In genomic region chr3:55572297-55572681, GRCm38 (mm10) we compare ENCODE assay signal across 12 mouse cellular contexts.
DNase-seq lines count a peak whose midpoint lies in the region; ATAC-seq and TF ChIP-seq lines count a peak whose summit lies in the region.
"Had no signal": no experiment of that assay in that cellular context is flagged by ENCODE, and none has a peak within 500 bp of the region (broad histone marks: within the 10 kb centered on the region; RNA-seq: fewer than 3 reads in every experiment).

No protein-coding gene starts in this region.

- H3K4me3 ChIP-seq in layer of hippocampus, adult 2 months, result no peak overlapping the region
- no peak overlapping the region for H3K4me3 ChIP-seq in cortical plate, adult 2 months (ENCODE audit: insufficient read depth, low read length)
- H3K4me3 ChIP-seq in hindbrain, embryonic 14.5 days (replicated peaks; ENCODE audit: low read length), result no peak overlapping the region
- no peak overlapping the region for H3K4me3 ChIP-seq in midbrain, postnatal 0 days (ENCODE audit: low read depth, low read length)
- H3K4me3 ChIP-seq: liver, embryonic 13.5 days; stomach, embryonic 15.5 days had no signal

- no peaks in the 10 kb centered on the region for H3K9me3 ChIP-seq in hindbrain, embryonic 14.5 days (ENCODE audit: control insufficient read depth, low read length)
- H3K9me3 ChIP-seq in midbrain, postnatal 0 days (ENCODE audit: low read length), result no peaks in the 10 kb centered on the region
- H3K9me3 ChIP-seq: liver, embryonic 13.5 days; stomach, embryonic 15.5 days had no signal

- peak overlapping the region; percentile 46 for H3K27ac ChIP-seq in layer of hippocampus, adult 2 months
- H3K27ac ChIP-seq in cortical plate, adult 2 months (ENCODE audit: insufficient read depth, low read length), result peak overlapping the region; percentile 96
- peak overlapping the region; percentile 53 for H3K27ac ChIP-seq in hindbrain, embryonic 14.5 days
- peak overlapping the region; percentile 1; the same call in 1 of the 2 replicates for H3K27ac ChIP-seq in midbrain, postnatal 0 days (ENCODE audit: low read depth, low read length)
- H3K27ac ChIP-seq: liver, embryonic 13.5 days; stomach, embryonic 15.5 days had no signal

- TF ChIP-seq POLR2A in cortical plate, adult 2 months (IDR thresholded peaks at IDR 0.05; ENCODE audit: extremely low read depth, insufficient read depth, low read length), result no peak

- 53% methylated on average over 4 of the region's 4 CpGs for WGBS in hindbrain, embryonic 14.5 days
- WGBS in midbrain, postnatal 0 days, result 63% methylated on average over 4 of the region's 4 CpGs

- peak; percentile 22; the same call in 1 of the 2 replicates for ATAC-seq in hindbrain, embryonic 14.5 days (ENCODE audit: low FRiP score)
- ATAC-seq in midbrain, postnatal 0 days (ENCODE audit: low FRiP score), result no peak

- H3K4me1 ChIP-seq in cortical plate, adult 2 months (ENCODE audit: control insufficient read depth, insufficient read depth, low read length), result peaks cover 8% of the 10 kb centered on the region
- H3K4me1 ChIP-seq in hindbrain, embryonic 14.5 days (replicated peaks; ENCODE audit: control insufficient read depth, insufficient read depth, low read length), result peaks cover 15% of the 10 kb centered on the region
- 0 out of 2 replicates have a peak, but pooled peaks cover 2% of the 10 kb centered on the region for H3K4me1 ChIP-seq in midbrain, postnatal 0 days (ENCODE audit: insufficient read depth, low read length)
- H3K4me1 ChIP-seq: liver, embryonic 13.5 days; stomach, embryonic 15.5 days had no signal

- no peak for TF ChIP-seq CTCF in layer of hippocampus, adult 2 months (conservative IDR thresholded peaks at IDR 0.05)
- no peak for TF ChIP-seq CTCF in cortical plate, adult 2 months (IDR thresholded peaks at IDR 0.05; ENCODE audit: extremely low read depth, insufficient read depth, low read length)
- no peak for TF ChIP-seq CTCF in midbrain, postnatal 0 days (IDR thresholded peaks at IDR 0.05)

- no peaks in the 10 kb centered on the region for H3K27me3 ChIP-seq in hindbrain, embryonic 14.5 days (ENCODE audit: control insufficient read depth, insufficient read depth, low read length)
- H3K27me3 ChIP-seq in midbrain, postnatal 0 days (ENCODE audit: insufficient read depth, low read length), result no peaks in the 10 kb centered on the region
- H3K27me3 ChIP-seq: liver, embryonic 13.5 days; stomach, embryonic 15.5 days had no signal

- H3K9ac ChIP-seq in hindbrain, embryonic 14.5 days, result no peak overlapping the region
- no peak overlapping the region for H3K9ac ChIP-seq in midbrain, postnatal 0 days (replicated peaks; ENCODE audit: low read length, poor library complexity, severe bottlenecking)
- H3K9ac ChIP-seq: liver, embryonic 13.5 days; stomach, embryonic 15.5 days had no signal

- 0 out of 2 replicates have a peak overlapping the region, but pooled peaks have one; percentile 1 for H3K4me2 ChIP-seq in hindbrain, embryonic 14.5 days (replicated peaks)
- H3K4me2 ChIP-seq in midbrain, postnatal 0 days (ENCODE audit: low read depth, low read length, poor library complexity, severe bottlenecking), result 0 out of 2 replicates have a peak overlapping the region, but pooled peaks have one; percentile 9
- H3K4me2 ChIP-seq: liver, embryonic 13.5 days; stomach, embryonic 15.5 days had no signal

- H3K36me3 ChIP-seq in hindbrain, embryonic 14.5 days (replicated peaks; ENCODE audit: control insufficient read depth, insufficient read depth), result no peaks in the 10 kb centered on the region
- no peaks in the 10 kb centered on the region for H3K36me3 ChIP-seq in midbrain, postnatal 0 days (ENCODE audit: insufficient read depth, low read length)
- H3K36me3 ChIP-seq: liver, embryonic 13.5 days; stomach, embryonic 15.5 days had no signal

- DNase-seq in layer of hippocampus, adult 2 months (ENCODE audit: low spot score in 2 of 2), result peak in 1 of 2 experiments; percentile 7
- DNase-seq in layer of hippocampus, adult 9-11 months, result no peak
- no peak for DNase-seq in hindbrain, embryonic 14.5 days (ENCODE audit: low spot score)
- DNase-seq in midbrain, postnatal 0 days (ENCODE audit: low spot score), result no peak
- no peak for DNase-seq in cerebellum, postnatal 25 days
- DNase-seq in thymus, postnatal 36 days, result no peak
- no peak for DNase-seq in kidney, adult 9 months
- DNase-seq: liver, embryonic 13.5 days; lung, postnatal 4 days; thymus, postnatal 4 days had no signal

Comparison
In these comparisons a context has a peak if more than half of its experiments do, and no peak if none do; other contexts are left out.
1. H3K27ac ChIP-seq: peak in every context shown above with its lines; median percentile 96 in cortical plate, adult 2 months; 53 in hindbrain, embryonic 14.5 days; 46 in layer of hippocampus, adult 2 months; 1 in midbrain, postnatal 0 days.